12 mouse cellular contexts compared by ENCODE assay signal in genomic region chr14:54616226-54616825, GRCm38 (mm10). TPM values are rescaled to one million over a fixed set of nuclear protein-coding genes. Genes with fewer than 3 reads are reported as not detected.
DNase-seq lines count a peak whose midpoint lies in the region; ATAC-seq and TF ChIP-seq lines count a peak whose summit lies in the region.
"Had no signal": no experiment of that assay in that cellular context is flagged by ENCODE, and none has a peak within 500 bp of the region (broad histone marks: within the 10 kb centered on the region; RNA-seq: fewer than 3 reads in every experiment).

No protein-coding gene starts in this region.

- peak; percentile 27 for DNase-seq in kidney, adult 9 months
- no peak for DNase-seq in kidney, postnatal 4 days
- DNase-seq in gonadal fat pad, adult 2 months (ENCODE audit: low read depth), result peak; percentile 34
- DNase-seq in embryo, embryonic 9.5 days (ENCODE audit: extremely low spot score), result no peak
- DNase-seq in frontal cortex, postnatal 36 days (ENCODE audit: low spot score in 2 of 2), result no peak
- DNase-seq: heart, adult 2 months had no signal

- 0 out of 2 replicates have a peak, but pooled peaks have one; percentile 13 for ATAC-seq in megakaryocyte progenitor cell, adult 5-6 weeks (replicated peaks; ENCODE audit: poor library complexity)

- TF ChIP-seq CTCF in bone marrow macrophage, adult 2 months (IDR thresholded peaks at IDR 0.05; ENCODE audit: low read depth, low read length), result no peak

- TF ChIP-seq POLR2A in bone marrow macrophage, adult 2 months (IDR thresholded peaks at IDR 0.05; ENCODE audit: borderline replicate concordance, low read depth, low read length), result no peak

- H3K4me3 ChIP-seq in bone marrow macrophage, adult 2 months (ENCODE audit: insufficient read depth, low read length), result 0 out of 2 replicates have a peak overlapping the region, but pooled peaks have one; percentile 5

- no peak overlapping the region for H3K27ac ChIP-seq in bone marrow macrophage, adult 2 months (ENCODE audit: insufficient read depth, low read depth, low read length)
- H3K27ac ChIP-seq: heart, adult 2 months had no signal

- peaks cover 6% of the 10 kb centered on the region for H3K4me1 ChIP-seq in bone marrow macrophage, adult 2 months (ENCODE audit: control insufficient read depth, insufficient read depth, low read length)

RNA-seq across cellular contexts. Expression of gene Psmb5, which starts 1.5 kb away (rescaled TPM):
- 99.1 and 108 TPM in 2 replicates for polyA plus RNA-seq in bone marrow macrophage, adult 2 months (2012; ENCODE audit: insufficient read depth, insufficient read length, missing spikeins)
- polyA plus RNA-seq in gonadal fat pad, adult 2 months (2012; rRNA removed), result 214 and 260 TPM in 2 replicates
- 189 and 217 TPM in 2 replicates for total RNA-seq in megakaryocyte progenitor cell, adult 5-6 weeks (2015)
- total RNA-seq in megakaryocyte progenitor cell, adult 5-6 weeks (2017), result 58.9 and 64.6 TPM in 2 replicates

RNA-seq across cellular contexts. Expression of gene Psmb11, which starts 4.9 kb away (rescaled TPM):
- polyA plus RNA-seq in bone marrow macrophage, adult 2 months (2012; ENCODE audit: insufficient read depth, insufficient read length, missing spikeins), result not detected in 2 replicates
- polyA plus RNA-seq in gonadal fat pad, adult 2 months (2012; rRNA removed), result not detected in 2 replicates
- total RNA-seq in megakaryocyte progenitor cell, adult 5-6 weeks (2015), result not detected in 2 replicates
- total RNA-seq in megakaryocyte progenitor cell, adult 5-6 weeks (2017), result 0.04 TPM in 1 of 2 replicates, not detected in the other
- total RNA-seq: heart, adult 2 months had no signal
- polyA plus RNA-seq: heart, adult 2 months; small intestine, adult 2 months had no signal

RNA-seq across cellular contexts. Expression of gene 4931414P19Rik, which starts 10.5 kb away (rescaled TPM):
- polyA plus RNA-seq in bone marrow macrophage, adult 2 months (2012; ENCODE audit: insufficient read depth, insufficient read length, missing spikeins), result 4.1 and 8.3 TPM in 2 replicates
- polyA plus RNA-seq in gonadal fat pad, adult 2 months (2012; rRNA removed), result 10.9 and 14.6 TPM in 2 replicates
- 6.9 and 14.0 TPM in 2 replicates for total RNA-seq in megakaryocyte progenitor cell, adult 5-6 weeks (2015)
- total RNA-seq in megakaryocyte progenitor cell, adult 5-6 weeks (2017), result 5.1 TPM in 2 replicates

RNA-seq across cellular contexts. Expression of gene Gm17606, which starts 24.4 kb away (rescaled TPM):
- not detected in 2 replicates for polyA plus RNA-seq in bone marrow macrophage, adult 2 months (2012; ENCODE audit: insufficient read depth, insufficient read length, missing spikeins)
- polyA plus RNA-seq in gonadal fat pad, adult 2 months (2012; rRNA removed), result not detected in 2 replicates
- not detected in 2 replicates for total RNA-seq in megakaryocyte progenitor cell, adult 5-6 weeks (2015)
- not detected in 2 replicates for total RNA-seq in megakaryocyte progenitor cell, adult 5-6 weeks (2017)
- total RNA-seq: heart, adult 2 months; layer of hippocampus, adult 18-20 months had no signal
- polyA plus RNA-seq: heart, adult 2 months; limb, embryonic 14.5 days; neural tube, embryonic 14.5 days; small intestine, adult 2 months had no signal

RNA-seq across cellular contexts. Expression of gene Cdh24, which starts 24.8 kb away (rescaled TPM):
- 0.48 and 0.71 TPM in 2 replicates for polyA plus RNA-seq in bone marrow macrophage, adult 2 months (2012; ENCODE audit: insufficient read depth, insufficient read length, missing spikeins)
- polyA plus RNA-seq in gonadal fat pad, adult 2 months (2012; rRNA removed), result 3.8 and 5.4 TPM in 2 replicates
- total RNA-seq in megakaryocyte progenitor cell, adult 5-6 weeks (2015), result 0.39 and 0.62 TPM in 2 replicates
- total RNA-seq in megakaryocyte progenitor cell, adult 5-6 weeks (2017), result 0.71 and 0.92 TPM in 2 replicates

Comparison
In these comparisons a context has a peak if more than half of its experiments do, and no peak if none do; other contexts are left out.
1. DNase-seq: peak in kidney, adult 9 months (single experiment) and gonadal fat pad, adult 2 months (single experiment); none in kidney, postnatal 4 days (0 of 2), embryo, embryonic 9.5 days (single experiment) and frontal cortex, postnatal 36 days (0 of 2).